Mouse (Mus musculus): ENCODE measurements around the gene Gm10471. TPM values are rescaled to one million over a fixed set of nuclear protein-coding genes. Genes with fewer than 3 reads are reported as not detected.
"Not testable (repeated sequence)": the region's sequence is repeated elsewhere in the genome, so short reads cannot be mapped to it uniquely, and the experiment has no call there.

The Gm10471 gene
- polyA plus RNA-seq (2014; fragmentation: Nextera tagmentation; extraction: Ambion mirVana) = not detected in 2 replicates

GRCm38 (mm10) chr5:26089191-26089590 lies at the start of gene Gm10471:
Gm10471 (minus strand) TSS chr5:26089291.
- not testable (repeated sequence) for H3K4me1 ChIP-seq (ENCODE audit: control insufficient read depth, insufficient read depth, low read length); ATAC-seq (ENCODE audit: insufficient read depth, low FRiP score, low TSS enrichment); H3K27me3 ChIP-seq (ENCODE audit: control insufficient read depth, insufficient read depth, low read length); H3K9ac ChIP-seq (ENCODE audit: low read length); H3K4me3 ChIP-seq (ENCODE audit: low read depth, low read length); DNase-seq (ENCODE audit: low spot score); H3K27ac ChIP-seq (ENCODE audit: low read depth, low read length); H3K4me2 ChIP-seq (ENCODE audit: low read depth); H3K9me3 ChIP-seq (ENCODE audit: control insufficient read depth, low read length); H3K36me3 ChIP-seq (ENCODE audit: control insufficient read depth, insufficient read depth, low read length)
- WGBS = 82% methylated on average over 1 of the region's 1 CpGs

GRCm38 (mm10) chr5:26121321-26121720 lies 32.2 kb upstream of the Gm10471 start, which contains the start of gene Gm10220:
Gm10220 (minus strand) TSS chr5:26121421.
- H3K4me1 ChIP-seq (ENCODE audit: control insufficient read depth, insufficient read depth, low read length); H3K27ac ChIP-seq (ENCODE audit: low read depth, low read length); H3K9ac ChIP-seq (ENCODE audit: low read length); ATAC-seq (ENCODE audit: insufficient read depth, low FRiP score, low TSS enrichment); H3K4me2 ChIP-seq (ENCODE audit: low read depth); H3K4me3 ChIP-seq (ENCODE audit: low read depth, low read length); H3K9me3 ChIP-seq (ENCODE audit: control insufficient read depth, low read length); H3K27me3 ChIP-seq (ENCODE audit: control insufficient read depth, insufficient read depth, low read length); DNase-seq (ENCODE audit: low spot score); H3K36me3 ChIP-seq (ENCODE audit: control insufficient read depth, insufficient read depth, low read length): not testable (repeated sequence)
- WGBS = no CpG with 5 or more reads among the region's 3 CpGs

GRCm38 (mm10) chr5:26105262-26105661 lies 16.2 kb upstream of the Gm10471 start, which contains the start of gene 5031410I06Rik:
5031410I06Rik (minus strand) TSS chr5:26105362.
- not testable (repeated sequence) for DNase-seq (ENCODE audit: low spot score); H3K27ac ChIP-seq (ENCODE audit: low read depth, low read length); H3K9ac ChIP-seq (ENCODE audit: low read length); H3K27me3 ChIP-seq (ENCODE audit: control insufficient read depth, insufficient read depth, low read length); H3K36me3 ChIP-seq (ENCODE audit: control insufficient read depth, insufficient read depth, low read length); H3K9me3 ChIP-seq (ENCODE audit: control insufficient read depth, low read length); H3K4me2 ChIP-seq (ENCODE audit: low read depth); ATAC-seq (ENCODE audit: insufficient read depth, low FRiP score, low TSS enrichment); H3K4me1 ChIP-seq (ENCODE audit: control insufficient read depth, insufficient read depth, low read length); H3K4me3 ChIP-seq (ENCODE audit: low read depth, low read length)
- WGBS = no CpG with 5 or more reads among the region's 3 CpGs

GRCm38 (mm10) chr5:26079023-26079422 lies 10.1 kb downstream of the Gm10471 start:
- H3K9ac ChIP-seq (ENCODE audit: low read length); DNase-seq (ENCODE audit: low spot score); ATAC-seq (ENCODE audit: insufficient read depth, low FRiP score, low TSS enrichment); H3K27ac ChIP-seq (ENCODE audit: low read depth, low read length); H3K36me3 ChIP-seq (ENCODE audit: control insufficient read depth, insufficient read depth, low read length); H3K4me1 ChIP-seq (ENCODE audit: control insufficient read depth, insufficient read depth, low read length); H3K4me2 ChIP-seq (ENCODE audit: low read depth); H3K4me3 ChIP-seq (ENCODE audit: low read depth, low read length); H3K27me3 ChIP-seq (ENCODE audit: control insufficient read depth, insufficient read depth, low read length); H3K9me3 ChIP-seq (ENCODE audit: control insufficient read depth, low read length): not testable (repeated sequence)

- H3K9me3 ChIP-seq (ENCODE audit: control insufficient read depth, low read length) = no peaks in the 10 kb centered on the region
- no peak overlapping the region for H3K9ac ChIP-seq (ENCODE audit: low read length)
- no peak for DNase-seq (ENCODE audit: low spot score)
- no peaks in the 10 kb centered on the region for H3K36me3 ChIP-seq (ENCODE audit: control insufficient read depth, insufficient read depth, low read length)
- no peak overlapping the region for H3K27ac ChIP-seq (ENCODE audit: low read depth, low read length)
- no peak overlapping the region for H3K4me2 ChIP-seq (ENCODE audit: low read depth)
- 85% methylated on average over 24 of the region's 24 CpGs for WGBS
- no peak for ATAC-seq (ENCODE audit: insufficient read depth, low FRiP score, low TSS enrichment)
- H3K4me3 ChIP-seq (ENCODE audit: low read depth, low read length) = no peak overlapping the region
- no peaks in the 10 kb centered on the region for H3K27me3 ChIP-seq (ENCODE audit: control insufficient read depth, insufficient read depth, low read length)
- H3K4me1 ChIP-seq (ENCODE audit: control insufficient read depth, insufficient read depth, low read length) = no peaks in the 10 kb centered on the region
Observed at GRCm38 (mm10) chr5:26070716-26071115, 18.4 kb downstream of the Gm10471 start.

GRCm38 (mm10) chr5:26058481-26058880 lies 30.6 kb downstream of the Gm10471 start, which contains the start of gene Gm7347:
Gm7347 (minus strand) TSS chr5:26058581.
- not testable (repeated sequence) for H3K36me3 ChIP-seq (ENCODE audit: control insufficient read depth, insufficient read depth, low read length); H3K4me2 ChIP-seq (ENCODE audit: low read depth); H3K4me3 ChIP-seq (ENCODE audit: low read depth, low read length); ATAC-seq (ENCODE audit: insufficient read depth, low FRiP score, low TSS enrichment); H3K9ac ChIP-seq (ENCODE audit: low read length); H3K4me1 ChIP-seq (ENCODE audit: control insufficient read depth, insufficient read depth, low read length); H3K27me3 ChIP-seq (ENCODE audit: control insufficient read depth, insufficient read depth, low read length); H3K27ac ChIP-seq (ENCODE audit: low read depth, low read length); DNase-seq (ENCODE audit: low spot score); H3K9me3 ChIP-seq (ENCODE audit: control insufficient read depth, low read length)
- WGBS = no CpG with 5 or more reads among the region's 2 CpGs

- H3K9ac ChIP-seq (ENCODE audit: low read length); H3K27ac ChIP-seq (ENCODE audit: low read depth, low read length); H3K4me2 ChIP-seq (ENCODE audit: low read depth); H3K4me3 ChIP-seq (ENCODE audit: low read depth, low read length); ATAC-seq (ENCODE audit: insufficient read depth, low FRiP score, low TSS enrichment); H3K27me3 ChIP-seq (ENCODE audit: control insufficient read depth, insufficient read depth, low read length); H3K9me3 ChIP-seq (ENCODE audit: control insufficient read depth, low read length); H3K36me3 ChIP-seq (ENCODE audit: control insufficient read depth, insufficient read depth, low read length); DNase-seq (ENCODE audit: low spot score); H3K4me1 ChIP-seq (ENCODE audit: control insufficient read depth, insufficient read depth, low read length): not testable (repeated sequence)
- WGBS = 76% methylated on average over 2 of the region's 2 CpGs
Observed at GRCm38 (mm10) chr5:26039458-26039857, 49.6 kb downstream of the Gm10471 start, which contains the start of gene Speer4a. Speer4a (minus strand) TSS chr5:26039558.

Other genes with a start within 250 kb of the Gm10471 start
- gene Gm21663, start 146.9 kb downstream of the Gm10471 start, polyA plus RNA-seq (2014; fragmentation: Nextera tagmentation; extraction: Ambion mirVana) = not detected in 2 replicates
- not detected in 2 replicates for gene Gm21671, start 134.9 kb downstream of the Gm10471 start, polyA plus RNA-seq (2014; fragmentation: Nextera tagmentation; extraction: Ambion mirVana)
- gene Gm21680, start 116.6 kb downstream of the Gm10471 start, polyA plus RNA-seq (2014; fragmentation: Nextera tagmentation; extraction: Ambion mirVana) = 0.08 TPM in 1 of 2 replicates, not detected in the other
- gene Gm21698, start 100.6 kb downstream of the Gm10471 start, polyA plus RNA-seq (2014; fragmentation: Nextera tagmentation; extraction: Ambion mirVana) = not detected in 2 replicates
- gene Gm1979, start 84.5 kb downstream of the Gm10471 start, polyA plus RNA-seq (2014; fragmentation: Nextera tagmentation; extraction: Ambion mirVana) = not detected in 2 replicates
- not detected in 2 replicates for gene Gm5862, start 66.4 kb downstream of the Gm10471 start, polyA plus RNA-seq (2014; fragmentation: Nextera tagmentation; extraction: Ambion mirVana)
- gene Speer4a, start 49.7 kb downstream of the Gm10471 start, polyA plus RNA-seq (2014; fragmentation: Nextera tagmentation; extraction: Ambion mirVana) = not detected in 2 replicates
- not detected in 2 replicates for gene Gm7347, start 30.7 kb downstream of the Gm10471 start, polyA plus RNA-seq (2014; fragmentation: Nextera tagmentation; extraction: Ambion mirVana)
- gene 5031410I06Rik, start 16.1 kb upstream of the Gm10471 start, polyA plus RNA-seq (2014; fragmentation: Nextera tagmentation; extraction: Ambion mirVana) = not detected in 2 replicates
- not detected in 2 replicates for gene Gm10220, start 32.1 kb upstream of the Gm10471 start, polyA plus RNA-seq (2014; fragmentation: Nextera tagmentation; extraction: Ambion mirVana)
- gene Gm7361, start 168.4 kb upstream of the Gm10471 start, polyA plus RNA-seq (2014; fragmentation: Nextera tagmentation; extraction: Ambion mirVana) = 0.11 TPM in 1 of 2 replicates, not detected in the other

Data from neural tube, embryonic 11.5 days (tissue).